8 mouse cellular contexts compared by ENCODE assay signal in genomic region chr14:51266113-51266512, GRCm38 (mm10). TPM values are rescaled to one million over a fixed set of nuclear protein-coding genes. Genes with fewer than 3 reads are reported as not detected.
DNase-seq lines count a peak whose midpoint lies in the region; ATAC-seq lines count a peak whose summit lies in the region.

No protein-coding gene starts in this region.

- H3K9ac ChIP-seq in hindbrain, embryonic 15.5 days = no peak overlapping the region

- H3K27me3 ChIP-seq in hindbrain, embryonic 15.5 days = no peaks in the 10 kb centered on the region

- H3K4me1 ChIP-seq in hindbrain, embryonic 15.5 days (replicated peaks) = no peaks in the 10 kb centered on the region

- 6% methylated on average over 9 of the region's 9 CpGs for WGBS in hindbrain, embryonic 15.5 days

- H3K27ac ChIP-seq in hindbrain, embryonic 15.5 days (replicated peaks) = no peak overlapping the region

- no peaks in the 10 kb centered on the region for H3K36me3 ChIP-seq in hindbrain, embryonic 15.5 days

- no peak overlapping the region for H3K4me3 ChIP-seq in hindbrain, embryonic 15.5 days

- H3K4me2 ChIP-seq in hindbrain, embryonic 15.5 days = peak overlapping the region; percentile 46

- H3K9me3 ChIP-seq in hindbrain, embryonic 15.5 days = no peaks in the 10 kb centered on the region

- peak; percentile 90 for ATAC-seq in hindbrain, embryonic 15.5 days (ENCODE audit: low FRiP score, low read depth)

- DNase-seq in WW6 (ENCODE audit: low read depth, low spot score) = peak; percentile 38
- DNase-seq in cerebellum, postnatal 36 days = peak; percentile 71 to 75
- DNase-seq in gastrocnemius, adult 18-20 months (ENCODE audit: low spot score) = peak; percentile 66
- DNase-seq in left cerebral cortex, adult 11 months (ENCODE audit: low spot score) = peak; percentile 55
- DNase-seq in lung, postnatal 36 days = peak; percentile 72
- peak; percentile 71 to 76 for DNase-seq in right cerebral cortex, adult 2 months (ENCODE audit: low spot score in 2 of 2)
- peak; percentile 29 for DNase-seq in urinary bladder, postnatal 10 days (ENCODE audit: low spot score)

RNA-seq across cellular contexts. Expression of gene Rnase2a, which starts 10.2 kb away (rescaled TPM):
- total RNA-seq in gastrocnemius, adult 18-20 months (2021) = 1 to 10 TPM; 3.2 to 3.4 TPM
- not detected in 2 replicates for polyA plus RNA-seq in hindbrain, embryonic 15.5 days (2015; fragmentation: Nextera tagmentation; extraction: Ambion mirVana)
